8 mouse cellular contexts compared by ENCODE assay signal in the genomic region with DNA sequence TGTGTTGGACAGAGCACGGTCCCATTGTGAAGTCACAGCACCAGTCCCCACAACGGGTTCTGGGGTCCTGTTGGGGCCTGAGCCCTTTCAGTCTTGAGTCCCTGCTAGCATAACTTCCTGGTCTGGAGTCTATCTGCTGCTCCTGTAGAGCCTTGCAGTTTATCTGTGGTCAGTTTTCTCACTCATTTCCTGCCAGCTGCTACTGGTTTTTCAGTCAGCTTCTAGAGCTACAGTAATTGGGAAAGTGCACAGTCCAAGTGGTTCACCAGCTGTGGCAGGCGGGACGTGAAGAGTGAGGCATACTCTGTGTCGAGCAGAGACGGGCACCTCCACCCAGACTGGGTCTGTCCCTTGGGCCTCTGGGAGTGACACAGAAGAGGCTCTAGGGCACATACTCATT.
DNase-seq lines count a peak whose midpoint lies in the region; ATAC-seq lines count a peak whose summit lies in the region.

No protein-coding gene starts in this region.

- no peak for ATAC-seq in kidney, embryonic 15.5 days (replicated peaks; ENCODE audit: low FRiP score)
- ATAC-seq in common myeloid progenitor, adult 5-6 weeks (replicated peaks; ENCODE audit: low read depth, poor library complexity, severe bottlenecking), result peak; percentile 74
- ATAC-seq in megakaryocyte progenitor cell, adult 5-6 weeks (replicated peaks; ENCODE audit: poor library complexity), result peak; percentile 68
- ATAC-seq in midbrain, embryonic 15.5 days (replicated peaks), result no peak

- peak overlapping the region; percentile 1; the same call in 1 of the 2 replicates for H3K27ac ChIP-seq in kidney, embryonic 15.5 days
- H3K27ac ChIP-seq in midbrain, embryonic 15.5 days, result no peak overlapping the region

- H3K36me3 ChIP-seq in kidney, embryonic 15.5 days, result no peaks in the 10 kb centered on the region
- no peaks in the 10 kb centered on the region for H3K36me3 ChIP-seq in midbrain, embryonic 15.5 days (replicated peaks)

- H3K9me3 ChIP-seq in kidney, embryonic 15.5 days (replicated peaks), result no peaks in the 10 kb centered on the region
- no peaks in the 10 kb centered on the region for H3K9me3 ChIP-seq in midbrain, embryonic 15.5 days

- no peak overlapping the region for H3K4me3 ChIP-seq in kidney, embryonic 15.5 days (replicated peaks)
- H3K4me3 ChIP-seq in midbrain, embryonic 15.5 days, result no peak overlapping the region

- H3K27me3 ChIP-seq in kidney, embryonic 15.5 days, result no peaks in the 10 kb centered on the region
- H3K27me3 ChIP-seq in midbrain, embryonic 15.5 days (replicated peaks), result no peaks in the 10 kb centered on the region

- 53% methylated on average over 6 of the region's 6 CpGs for WGBS in kidney, embryonic 15.5 days
- WGBS in midbrain, embryonic 15.5 days, result 72% methylated on average over 6 of the region's 6 CpGs

- peaks cover 9% of the 10 kb centered on the region; the same call in 1 of the 2 replicates for H3K4me1 ChIP-seq in kidney, embryonic 15.5 days
- no peaks in the 10 kb centered on the region for H3K4me1 ChIP-seq in midbrain, embryonic 15.5 days

- no peak for DNase-seq in kidney, adult 11 months
- peak; percentile 85 for DNase-seq in induced T-regulatory cell, adult 2 months (ENCODE audit: low read depth)
- DNase-seq in urinary bladder, postnatal 36 days (ENCODE audit: low spot score in 2 of 2), result no peak
- no peak for DNase-seq in layer of hippocampus, postnatal 25 days (ENCODE audit: extremely low spot score in 1 of 2, low spot score in 1 of 2)

- H3K4me2 ChIP-seq in kidney, embryonic 15.5 days, result no peak overlapping the region
- H3K4me2 ChIP-seq in midbrain, embryonic 15.5 days, result no peak overlapping the region

- no peak overlapping the region for H3K9ac ChIP-seq in kidney, embryonic 15.5 days
- no peak overlapping the region for H3K9ac ChIP-seq in midbrain, embryonic 15.5 days

Comparison
In these comparisons a context has a peak if more than half of its experiments do, and no peak if none do; other contexts are left out.
1. ATAC-seq: peak in common myeloid progenitor, adult 5-6 weeks (single experiment) and megakaryocyte progenitor cell, adult 5-6 weeks (single experiment); none in kidney, embryonic 15.5 days (single experiment) and midbrain, embryonic 15.5 days (single experiment).